Mouse (Mus musculus): ENCODE measurements around the gene Man1c1. TPM values are rescaled to one million over a fixed set of nuclear protein-coding genes. Genes with fewer than 3 reads are reported as not detected.

Gene Man1c1
- 1.5 and 1.9 TPM in 2 replicates for polyA plus RNA-seq (2014; fragmentation: Nextera tagmentation; extraction: Ambion mirVana)

- DNase-seq (ENCODE audit: low spot score), result peak; percentile 98
- WGBS, result under 1% methylated on average over 77 of the region's 81 CpGs
- peaks cover 11% of the 10 kb centered on the region for H3K4me1 ChIP-seq (ENCODE audit: control insufficient read depth, insufficient read depth, low read length)
- H3K27me3 ChIP-seq (replicated peaks; ENCODE audit: control insufficient read depth, insufficient read depth, low read length), result 0 out of 2 replicates have a peak, but pooled peaks cover 3% of the 10 kb centered on the region
- no peak within 1 kb of the TSS; the same call in 1 of the 2 replicates for H3K27ac ChIP-seq (ENCODE audit: low read depth, low read length)
- ATAC-seq, result peak; percentile 96
- H3K36me3 ChIP-seq (ENCODE audit: control insufficient read depth, insufficient read depth, low read length), result no peaks in the 10 kb centered on the region
- no peaks in the 10 kb centered on the region for H3K9me3 ChIP-seq (replicated peaks; ENCODE audit: control insufficient read depth, low read length)
- peak within 1 kb of the TSS; percentile 61 for H3K4me3 ChIP-seq (ENCODE audit: low read depth, low read length)
- peak within 1 kb of the TSS; percentile 100 for H3K4me2 ChIP-seq (ENCODE audit: low read length)
- peak within 1 kb of the TSS; percentile 66 for H3K9ac ChIP-seq (ENCODE audit: low read length)
These were observed at the start of gene Man1c1 for GRCm38 (mm10) chr4:134703835-134704546. Man1c1 (minus strand) TSS chr4:134704290.

DNA sequence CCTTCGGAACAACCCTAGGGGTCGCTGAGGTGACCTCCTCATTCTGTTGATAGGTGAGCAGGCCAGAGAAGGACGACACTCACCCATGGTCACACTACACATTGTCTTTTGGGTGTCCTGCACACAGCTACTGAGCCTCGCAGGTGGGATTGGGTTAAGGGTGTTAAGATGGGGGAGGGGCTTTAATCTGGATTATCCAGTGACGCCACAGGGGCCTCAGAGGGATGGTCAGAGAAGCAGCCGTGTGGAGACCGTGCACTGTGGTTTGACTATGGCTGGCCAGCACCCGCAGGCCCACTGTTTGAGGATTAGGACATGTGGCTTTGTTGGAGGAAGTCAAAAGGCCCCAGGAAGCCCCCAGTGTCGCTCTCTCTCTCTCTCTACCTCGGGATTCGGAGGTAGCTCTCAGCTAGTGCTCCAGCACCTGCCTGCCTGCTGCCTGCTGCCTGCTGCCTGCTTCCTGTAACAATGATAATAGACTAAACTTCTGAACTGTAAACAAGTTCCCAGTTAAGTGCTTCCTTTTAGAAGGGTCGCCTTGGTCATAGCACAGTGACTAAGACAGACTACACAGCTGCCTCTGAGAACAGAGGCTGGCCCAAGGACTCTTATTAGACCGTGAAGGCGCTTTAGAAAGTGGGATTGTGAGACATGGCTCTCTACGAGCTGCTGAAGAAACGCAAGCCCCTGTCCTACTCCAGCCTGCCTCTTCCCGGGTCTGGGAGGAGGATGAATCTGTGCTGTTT lies 49.6 kb upstream of the Man1c1 start:
- no peak for DNase-seq (ENCODE audit: low spot score)
- ATAC-seq, result no peak
- H3K27ac ChIP-seq (ENCODE audit: low read depth, low read length), result no peak overlapping the region
- no peak overlapping the region for H3K9ac ChIP-seq (ENCODE audit: low read length)
- H3K9me3 ChIP-seq (replicated peaks; ENCODE audit: control insufficient read depth, low read length), result no peaks in the 10 kb centered on the region
- no peaks in the 10 kb centered on the region for H3K4me1 ChIP-seq (ENCODE audit: control insufficient read depth, insufficient read depth, low read length)
- H3K36me3 ChIP-seq (ENCODE audit: control insufficient read depth, insufficient read depth, low read length), result no peaks in the 10 kb centered on the region
- no peak overlapping the region for H3K4me3 ChIP-seq (ENCODE audit: low read depth, low read length)
- no peaks in the 10 kb centered on the region for H3K27me3 ChIP-seq (replicated peaks; ENCODE audit: control insufficient read depth, insufficient read depth, low read length)
- no peak overlapping the region for H3K4me2 ChIP-seq (ENCODE audit: low read length)
- 25% methylated on average over 17 of the region's 17 CpGs for WGBS

DNA sequence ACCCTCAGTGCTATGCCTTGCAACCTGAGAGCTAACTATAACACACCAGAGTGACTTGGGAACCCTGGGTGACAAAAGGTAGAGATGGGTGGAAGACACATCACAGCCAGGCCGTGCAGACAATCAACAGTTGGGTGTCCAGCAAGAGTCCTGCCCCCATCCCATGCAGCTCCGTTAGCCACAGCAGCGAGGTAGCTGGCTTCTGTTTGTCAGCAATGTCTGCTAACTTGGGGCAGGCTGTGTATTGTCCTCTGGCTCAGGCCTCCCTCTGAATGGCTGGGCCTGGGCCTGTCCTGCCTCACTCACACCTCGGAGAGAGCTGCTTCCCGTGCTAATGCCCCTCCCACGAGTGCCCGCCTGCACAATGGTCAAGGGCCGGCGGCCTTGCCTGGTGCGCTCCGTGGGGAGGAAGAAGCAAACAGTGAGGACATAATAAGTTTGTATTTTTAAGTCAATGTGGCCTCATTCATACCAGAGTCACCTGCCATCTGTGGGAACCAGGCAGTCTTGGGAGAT lies 48.9 kb upstream of the Man1c1 start:
- Histone ChIP-seq H3K27me3 (replicated peaks; ENCODE audit: control insufficient read depth, insufficient read depth, low read length) (no peaks in the 10 kb centered on the region), H3K27ac (ENCODE audit: low read depth, low read length) (no peak overlapping the region), H3K9me3 (replicated peaks; ENCODE audit: control insufficient read depth, low read length) (no peaks in the 10 kb centered on the region), H3K9ac (ENCODE audit: low read length) (no peak overlapping the region), H3K4me3 (ENCODE audit: low read depth, low read length) (no peak overlapping the region), H3K36me3 (ENCODE audit: control insufficient read depth, insufficient read depth, low read length) (no peaks in the 10 kb centered on the region), H3K4me2 (ENCODE audit: low read length) (no peak overlapping the region), H3K4me1 (ENCODE audit: control insufficient read depth, insufficient read depth, low read length) (no peaks in the 10 kb centered on the region)
- ATAC-seq, result no peak
- no peak for DNase-seq (ENCODE audit: low spot score)
- 47% methylated on average over 11 of the region's 11 CpGs for WGBS

GRCm38 (mm10) chr4:134751682-134752380 lies 47.7 kb upstream of the Man1c1 start:
- no peak for ATAC-seq
- Histone ChIP-seq H3K4me3 (ENCODE audit: low read depth, low read length) (no peak overlapping the region), H3K4me1 (ENCODE audit: control insufficient read depth, insufficient read depth, low read length) (no peaks in the 10 kb centered on the region), H3K9ac (ENCODE audit: low read length) (no peak overlapping the region), H3K4me2 (ENCODE audit: low read length) (no peak overlapping the region), H3K9me3 (replicated peaks; ENCODE audit: control insufficient read depth, low read length) (no peaks in the 10 kb centered on the region), H3K36me3 (ENCODE audit: control insufficient read depth, insufficient read depth, low read length) (no peaks in the 10 kb centered on the region), H3K27ac (ENCODE audit: low read depth, low read length) (no peak overlapping the region), H3K27me3 (replicated peaks; ENCODE audit: control insufficient read depth, insufficient read depth, low read length) (no peaks in the 10 kb centered on the region)
- no peak for DNase-seq (ENCODE audit: low spot score)
- 84% methylated on average over 18 of the region's 18 CpGs for WGBS

GRCm38 (mm10) chr4:134750825-134751224 lies 46.7 kb upstream of the Man1c1 start:
- Histone ChIP-seq H3K4me3 (ENCODE audit: low read depth, low read length) (no peak overlapping the region), H3K9ac (ENCODE audit: low read length) (no peak overlapping the region), H3K27ac (ENCODE audit: low read depth, low read length) (no peak overlapping the region), H3K27me3 (replicated peaks; ENCODE audit: control insufficient read depth, insufficient read depth, low read length) (no peaks in the 10 kb centered on the region), H3K36me3 (ENCODE audit: control insufficient read depth, insufficient read depth, low read length) (no peaks in the 10 kb centered on the region), H3K4me2 (ENCODE audit: low read length) (no peak overlapping the region), H3K4me1 (ENCODE audit: control insufficient read depth, insufficient read depth, low read length) (no peaks in the 10 kb centered on the region), H3K9me3 (replicated peaks; ENCODE audit: control insufficient read depth, low read length) (no peaks in the 10 kb centered on the region)
- ATAC-seq (no peak), DNase-seq (ENCODE audit: low spot score) (no peak)
- WGBS, result 84% methylated on average over 6 of the region's 6 CpGs

DNA sequence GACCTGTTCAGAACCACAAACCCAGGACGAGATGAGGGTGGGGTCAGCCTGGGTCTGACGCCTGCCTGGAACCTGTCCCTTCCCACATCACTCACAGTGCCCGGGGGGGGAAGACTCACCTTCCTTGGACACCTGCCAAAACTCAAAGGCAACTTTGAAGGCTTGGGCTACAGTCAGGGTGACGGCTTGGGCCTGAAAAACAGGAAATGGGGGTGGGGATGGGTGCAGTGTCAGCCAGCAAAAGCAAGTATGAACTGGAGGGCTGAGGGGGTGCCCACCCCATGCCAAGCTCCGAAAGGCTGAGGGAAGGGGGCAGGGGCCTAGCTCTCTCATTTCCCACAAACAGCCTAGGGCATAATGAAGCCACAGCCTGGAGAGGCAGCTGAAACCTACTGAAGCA lies 46.2 kb upstream of the Man1c1 start:
- Histone ChIP-seq H3K9ac (ENCODE audit: low read length) (no peak overlapping the region), H3K9me3 (replicated peaks; ENCODE audit: control insufficient read depth, low read length) (no peaks in the 10 kb centered on the region), H3K27ac (ENCODE audit: low read depth, low read length) (no peak overlapping the region), H3K4me2 (ENCODE audit: low read length) (no peak overlapping the region), H3K4me1 (ENCODE audit: control insufficient read depth, insufficient read depth, low read length) (no peaks in the 10 kb centered on the region), H3K36me3 (ENCODE audit: control insufficient read depth, insufficient read depth, low read length) (no peaks in the 10 kb centered on the region), H3K27me3 (replicated peaks; ENCODE audit: control insufficient read depth, insufficient read depth, low read length) (no peaks in the 10 kb centered on the region), H3K4me3 (ENCODE audit: low read depth, low read length) (no peak overlapping the region)
- WGBS, result 79% methylated on average over 5 of the region's 5 CpGs
- ATAC-seq, result no peak
- no peak for DNase-seq (ENCODE audit: low spot score)

GRCm38 (mm10) chr4:134749301-134750030 lies 45.4 kb upstream of the Man1c1 start:
- WGBS, result 67% methylated on average over 21 of the region's 21 CpGs

GRCm38 (mm10) chr4:134745900-134746661 lies 42.0 kb upstream of the Man1c1 start:
- ATAC-seq (no peak), DNase-seq (ENCODE audit: low spot score) (peak; percentile 24)
- Histone ChIP-seq H3K36me3 (ENCODE audit: control insufficient read depth, insufficient read depth, low read length) (no peaks in the 10 kb centered on the region), H3K27me3 (replicated peaks; ENCODE audit: control insufficient read depth, insufficient read depth, low read length) (no peaks in the 10 kb centered on the region), H3K4me3 (ENCODE audit: low read depth, low read length) (no peak overlapping the region), H3K27ac (ENCODE audit: low read depth, low read length) (no peak overlapping the region), H3K4me1 (ENCODE audit: control insufficient read depth, insufficient read depth, low read length) (no peaks in the 10 kb centered on the region; the same call in 1 of the 2 replicates), H3K4me2 (ENCODE audit: low read length) (no peak overlapping the region), H3K9ac (ENCODE audit: low read length) (no peak overlapping the region), H3K9me3 (replicated peaks; ENCODE audit: control insufficient read depth, low read length) (no peaks in the 10 kb centered on the region)
- WGBS, result 81% methylated on average over 16 of the region's 16 CpGs

More at GRCm38 (mm10) chr4:134749301-134750030, 45.4 kb upstream of the Man1c1 start:
- no peaks in the 10 kb centered on the region for H3K4me1 ChIP-seq (ENCODE audit: control insufficient read depth, insufficient read depth, low read length)
- ATAC-seq (no peak), DNase-seq (ENCODE audit: low spot score) (no peak)
- no peak overlapping the region for H3K4me2 ChIP-seq (ENCODE audit: low read length)
- H3K36me3 ChIP-seq (ENCODE audit: control insufficient read depth, insufficient read depth, low read length), result no peaks in the 10 kb centered on the region
- no peak overlapping the region for H3K9ac ChIP-seq (ENCODE audit: low read length)
- H3K4me3 ChIP-seq (ENCODE audit: low read depth, low read length), result no peak overlapping the region
- H3K27ac ChIP-seq (ENCODE audit: low read depth, low read length), result no peak overlapping the region
- H3K9me3 ChIP-seq (replicated peaks; ENCODE audit: control insufficient read depth, low read length), result no peaks in the 10 kb centered on the region
- no peaks in the 10 kb centered on the region for H3K27me3 ChIP-seq (replicated peaks; ENCODE audit: control insufficient read depth, insufficient read depth, low read length)
